In genomic region chr15:56853106-56853505, GRCm38 (mm10) we compare ENCODE assay signal across 21 mouse cellular contexts.
"Had no signal": no experiment of that assay in that cellular context is flagged by ENCODE, and none has a peak within 500 bp of the region (broad histone marks: within the 10 kb centered on the region; RNA-seq: fewer than 3 reads in every experiment).

No protein-coding gene starts in this region.

- H3K4me1 ChIP-seq: limb, embryonic 13.5 days; liver, embryonic 13.5 days; megakaryocyte, embryonic 14.5 days; stomach, embryonic 15.5 days had no signal

- H3K4me3 ChIP-seq: kidney, embryonic 15.5 days; limb, embryonic 13.5 days; liver, embryonic 13.5 days; megakaryocyte, embryonic 14.5 days; midbrain, embryonic 12.5 days; myocyte; neural tube, embryonic 13.5 days; stomach, embryonic 15.5 days had no signal

- DNase-seq: kidney, adult 8-10 months; kidney, postnatal 10 days; kidney, postnatal 36 days; left cerebral cortex, postnatal 4 days; liver, embryonic 13.5 days; lung, adult 2 months; lung, postnatal 10 days; lung, postnatal 36 days; retina, postnatal 1 day; right cerebral cortex, postnatal 25 days; spleen, adult 18-20 months; thymus, adult 18-20 months; thymus, postnatal 36 days had no signal

- H3K36me3 ChIP-seq: kidney, embryonic 15.5 days; limb, embryonic 13.5 days; liver, embryonic 13.5 days; midbrain, embryonic 12.5 days; neural tube, embryonic 13.5 days; stomach, embryonic 15.5 days had no signal

- H3K9me3 ChIP-seq: kidney, embryonic 15.5 days; limb, embryonic 13.5 days; liver, embryonic 13.5 days; megakaryocyte, embryonic 14.5 days; midbrain, embryonic 12.5 days; neural tube, embryonic 13.5 days; stomach, embryonic 15.5 days had no signal

- H3K27me3 ChIP-seq: kidney, embryonic 15.5 days; limb, embryonic 13.5 days; liver, embryonic 13.5 days; megakaryocyte, embryonic 14.5 days; midbrain, embryonic 12.5 days; neural tube, embryonic 13.5 days; stomach, embryonic 15.5 days had no signal

- H3K27ac ChIP-seq: kidney, embryonic 15.5 days; limb, embryonic 13.5 days; liver, embryonic 13.5 days; midbrain, embryonic 12.5 days; neural tube, embryonic 13.5 days; stomach, embryonic 15.5 days had no signal

- H3K4me2 ChIP-seq: kidney, embryonic 15.5 days; limb, embryonic 13.5 days; liver, embryonic 13.5 days; midbrain, embryonic 12.5 days; neural tube, embryonic 13.5 days; stomach, embryonic 15.5 days had no signal

- H3K9ac ChIP-seq: kidney, embryonic 15.5 days; limb, embryonic 13.5 days; liver, embryonic 13.5 days; midbrain, embryonic 12.5 days; neural tube, embryonic 13.5 days; stomach, embryonic 15.5 days had no signal

- ATAC-seq: midbrain, embryonic 16.5 days had no signal
